Mouse (Mus musculus) embryonic stem cell, embryonic (primary cell): ENCODE results near the gene Cenpc1.

ENCODE experiments used
- CTCF ChIA-PET, 4 experiments: fragments of 300-600 bp in 2 of 4; fragments of 350-600 bp in 2 of 4; sonication (Branson Sonifier 250); formaldehyde crosslinking; loops; one replicate each; lab custom pipeline; 2022; ENCODE audit warnings: inconsistent platforms in 2 of 4; lab: Charles Lee
- POLR2A ChIA-PET, 4 experiments: fragments of 300-600 bp in 2 of 4; fragments of 350-600 bp in 2 of 4; sonication (Branson Sonifier 250); formaldehyde crosslinking; loops; one replicate each; lab custom pipeline; 2022; ENCODE audit warnings: antibody characterized with exemption in 4 of 4, inconsistent platforms in 1 of 4; lab: Charles Lee

Gene Cenpc1

GRCm38 (mm10) chr5:86065101-86065875, at the start of gene Cenpc1:
Gene Cenpc1 (minus strand): TSS chr5:86065583.
- ChIA-PET CTCF (interaction anchor here (0.5 to 3.0 kb wide), 10 partner anchors 15 to 335 kb away, joined by 3 to 31 read pairs (median 4); partner anchors contain the start of gene Uba6 (in 2 of the 4)), POLR2A (interaction anchor here in 3 of 4 experiments (0.6 to 4.9 kb wide), 23 partner anchors 15 to 348 kb away, joined by 3 to 135 read pairs (median 9); partner anchors contain the start of gene Uba6 (in 3 of the 3))

GRCm38 (mm10) chr5:86113997-86114396, 48.6 kb upstream of the Cenpc1 start:
- ChIA-PET CTCF (no interaction called here), POLR2A (interaction anchor here in 1 of 4 experiments (0.7 to 0.8 kb wide), 2 partner anchors 11 to 28 kb away, joined by 3 read pairs; no protein-coding TSS in a partner anchor)

GRCm38 (mm10) chr5:86113037-86113436, 47.7 kb upstream of the Cenpc1 start:
- ChIA-PET POLR2A (no interaction called here), CTCF (no interaction called here)

GRCm38 (mm10) chr5:86111074-86111473, 45.7 kb upstream of the Cenpc1 start:
- POLR2A ChIA-PET, result interaction anchor here in 1 of 4 experiments (0.6 kb wide), 1 partner anchor 94 kb away, joined by 3 read pairs; no protein-coding TSS in a partner anchor
- CTCF ChIA-PET, result no interaction called here

- ChIA-PET CTCF (no interaction called here), POLR2A (interaction anchor here in 1 of 4 experiments (0.6 kb wide), 1 partner anchor 10 kb away, joined by 4 read pairs; no protein-coding TSS in a partner anchor)
These were observed 41.2 kb upstream of the Cenpc1 start for GRCm38 (mm10) chr5:86106610-86107009.

DNA sequence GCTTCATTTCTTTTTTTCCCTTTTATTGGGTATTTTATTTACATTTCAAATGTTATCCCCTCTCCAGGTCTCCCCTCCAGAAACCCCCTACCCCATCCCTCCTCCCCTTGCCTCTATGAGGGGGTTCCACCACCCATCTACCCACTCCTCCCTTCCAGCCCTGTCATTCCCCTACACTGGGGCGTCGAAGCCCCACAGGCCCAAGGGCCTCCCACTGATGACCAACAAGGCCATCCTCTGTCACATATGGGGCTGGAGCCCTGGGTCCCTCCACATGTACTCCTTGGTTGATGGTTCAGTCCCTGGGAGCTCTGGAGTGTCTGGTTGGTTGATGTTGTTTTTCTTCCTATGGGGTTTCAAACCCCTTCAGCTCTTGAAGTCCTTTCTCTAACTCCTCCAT, 36.8 kb upstream of the Cenpc1 start:
- CTCF ChIA-PET, result interaction anchor here in 2 of 4 experiments (0.7 to 0.9 kb wide), 2 partner anchors 35 to 36 kb away, joined by 3 read pairs; no protein-coding TSS in a partner anchor
- POLR2A ChIA-PET, result interaction anchor here in 2 of 4 experiments (1.3 to 2.7 kb wide), 2 partner anchors 12 to 36 kb away, joined by 3 to 12 read pairs; partner anchors contain the start of gene Cenpc1 (in 1 of the 2)

- ChIA-PET POLR2A (interaction anchor here (0.6 to 2.7 kb wide), 9 partner anchors 25 to 72 kb away, joined by 3 to 12 read pairs (median 6); partner anchors contain the start of genes Cenpc1 (in 3 of the 4) and Uba6 (in 3 of the 4)), CTCF (interaction anchor here in 1 of 4 experiments (1.7 kb wide), 1 partner anchor 34 kb away, joined by 5 read pairs; no protein-coding TSS in a partner anchor)
These were observed 35.2 kb upstream of the Cenpc1 start for GRCm38 (mm10) chr5:86100621-86101020.

GRCm38 (mm10) chr5:86098988-86099387, 33.6 kb upstream of the Cenpc1 start:
- CTCF ChIA-PET, result no interaction called here

GRCm38 (mm10) chr5:86094754-86095153, 29.4 kb upstream of the Cenpc1 start:
- CTCF ChIA-PET, result interaction anchor here in 1 of 4 experiments (1.6 kb wide), 1 partner anchor 28 kb away, joined by 5 read pairs; no protein-coding TSS in a partner anchor
- POLR2A ChIA-PET, result interaction anchor here in 1 of 4 experiments (0.5 kb wide), 1 partner anchor 36 kb away, joined by 3 read pairs; no protein-coding TSS in a partner anchor

More at GRCm38 (mm10) chr5:86098988-86099387, 33.6 kb upstream of the Cenpc1 start:
- POLR2A ChIA-PET, result interaction anchor here in 3 of 4 experiments (1.3 to 1.9 kb wide), 3 partner anchors 32 to 74 kb away, joined by 3 to 8 read pairs (median 6); partner anchors contain the start of gene Uba6 (in 2 of the 3)

DNA sequence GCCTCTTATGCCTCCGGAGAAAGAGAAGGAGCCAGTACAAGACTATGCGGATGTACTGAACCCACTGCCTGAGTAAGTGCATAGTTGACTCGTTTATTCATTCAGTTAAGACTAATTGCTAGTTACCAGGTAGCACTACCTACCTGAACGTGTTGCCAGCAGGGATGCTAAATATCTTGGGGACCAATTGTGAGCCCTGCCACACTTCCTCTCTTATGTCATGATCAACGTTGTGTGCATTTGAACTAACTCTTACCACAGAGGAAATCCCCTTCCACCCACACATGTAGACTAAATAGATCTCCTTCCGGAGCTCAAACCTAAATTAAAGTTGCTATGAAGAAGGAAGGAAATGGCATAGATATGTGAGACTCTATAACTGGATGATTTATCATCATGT, 21.4 kb upstream of the Cenpc1 start:
- ChIA-PET CTCF (no interaction called here), POLR2A (no interaction called here)

GRCm38 (mm10) chr5:86084979-86085378, 19.6 kb upstream of the Cenpc1 start:
- POLR2A ChIA-PET, result interaction anchor here in 1 of 4 experiments (0.8 kb wide), 1 partner anchor 29 kb away, joined by 3 read pairs; no protein-coding TSS in a partner anchor
- CTCF ChIA-PET, result interaction anchor here in 1 of 4 experiments (0.6 kb wide), 1 partner anchor 46 kb away, joined by 4 read pairs; no protein-coding TSS in a partner anchor

- POLR2A ChIA-PET, result no interaction called here
- CTCF ChIA-PET, result no interaction called here
These were observed 18.6 kb upstream of the Cenpc1 start for GRCm38 (mm10) chr5:86083987-86084386.

- ChIA-PET CTCF (no interaction called here), POLR2A (interaction anchor here in 1 of 4 experiments (1.3 kb wide), 1 partner anchor 12 kb away, joined by 3 read pairs; no protein-coding TSS in a partner anchor)
These were observed 13.4 kb upstream of the Cenpc1 start for GRCm38 (mm10) chr5:86078720-86079334.

DNA sequence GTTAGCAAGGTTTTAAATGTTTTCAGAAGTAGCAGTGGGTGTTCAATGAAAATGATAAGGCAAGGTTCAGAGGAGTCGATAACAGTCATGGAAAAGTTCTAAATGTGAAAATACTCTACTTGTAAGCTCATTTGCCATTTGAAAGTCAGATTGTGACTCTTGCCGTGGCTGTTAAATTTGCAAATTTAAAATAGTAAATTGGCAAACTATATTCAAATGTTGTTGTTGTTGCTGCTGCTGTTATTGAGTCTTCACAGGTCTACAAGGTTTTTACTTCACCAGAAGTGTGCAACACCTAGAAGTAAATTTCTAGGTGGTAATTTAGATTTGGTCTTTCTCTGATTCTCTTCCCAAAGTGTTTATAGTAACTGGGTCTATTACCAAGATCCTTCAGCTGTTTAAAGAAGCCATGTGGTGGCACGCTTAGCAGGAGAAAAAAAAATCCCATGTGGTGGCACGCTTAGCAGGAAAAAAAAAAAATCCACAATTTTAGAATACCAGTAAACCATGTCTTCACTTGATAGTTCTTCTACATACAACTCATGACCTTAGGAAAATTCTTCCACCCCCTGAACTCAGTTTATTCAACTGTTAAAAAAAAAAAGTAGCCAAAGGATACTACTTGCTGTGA, 7.5 kb upstream of the Cenpc1 start:
- POLR2A ChIA-PET, result interaction anchor here in 1 of 4 experiments (1.4 kb wide), 1 partner anchor 100 kb away, joined by 3 read pairs; the partner anchor contains the start of gene Uba6
- CTCF ChIA-PET, result no interaction called here

- POLR2A ChIA-PET, result interaction anchor here in 1 of 4 experiments (0.7 kb wide), 1 partner anchor 9 kb away, joined by 3 read pairs; no protein-coding TSS in a partner anchor
These were observed 6.2 kb upstream of the Cenpc1 start, which contains the start of gene Stap1 for GRCm38 (mm10) chr5:86071538-86071937. Gene Stap1 (plus strand): TSS chr5:86071746.

GRCm38 (mm10) chr5:86069121-86069520, 3.7 kb upstream of the Cenpc1 start:
- ChIA-PET CTCF (no interaction called here), POLR2A (interaction anchor here in 2 of 4 experiments (0.7 to 3.6 kb wide), 6 partner anchors 13 to 104 kb away, joined by 3 to 11 read pairs (median 3); partner anchors contain the start of gene Uba6 (in 2 of the 2))

More at GRCm38 (mm10) chr5:86071538-86071937, 6.2 kb upstream of the Cenpc1 start, which contains the start of gene Stap1:
- CTCF ChIA-PET, result no interaction called here

DNA sequence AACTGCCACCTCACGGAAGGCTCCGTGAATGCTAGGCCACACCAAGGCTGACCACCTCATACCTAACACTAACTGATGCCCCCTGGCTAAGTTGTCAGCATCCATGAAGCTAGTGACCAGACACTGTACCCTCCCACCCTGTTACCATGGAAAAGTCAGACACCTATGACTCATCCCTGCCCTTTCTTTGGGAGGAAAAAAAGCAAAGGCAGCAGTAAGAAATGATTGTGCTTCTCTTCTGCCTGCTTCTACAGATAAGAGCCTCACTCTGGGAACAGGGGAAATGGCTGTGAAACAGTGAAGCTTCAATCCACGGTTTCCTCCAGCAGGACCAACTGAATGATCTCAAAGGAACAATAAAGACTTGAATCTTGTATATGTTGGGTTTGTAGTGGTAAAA, 3.1 kb upstream of the Cenpc1 start:
- ChIA-PET CTCF (no interaction called here), POLR2A (interaction anchor here in 2 of 4 experiments (0.6 to 3.6 kb wide), 5 partner anchors 13 to 105 kb away, joined by 3 to 11 read pairs (median 3); partner anchors contain the start of gene Uba6 (in 1 of the 2))
